Mouse (Mus musculus) 3134 (cell line): ENCODE results near the gene Map4k2.

Experiments used
- DNase-seq: peaks from one replicate; pipeline ENCODE4 v3.0.0-alpha.2; 2011; ENCODE audit warnings: low spot score; ENCODE audit not compliant: insufficient read length; ENCODE audit errors: extremely low read depth

Gene Map4k2

GRCm38 (mm10) chr19:6343066-6343925 lies 2.4 kb downstream of the Map4k2 start:
- no peak for DNase-seq

DNA sequence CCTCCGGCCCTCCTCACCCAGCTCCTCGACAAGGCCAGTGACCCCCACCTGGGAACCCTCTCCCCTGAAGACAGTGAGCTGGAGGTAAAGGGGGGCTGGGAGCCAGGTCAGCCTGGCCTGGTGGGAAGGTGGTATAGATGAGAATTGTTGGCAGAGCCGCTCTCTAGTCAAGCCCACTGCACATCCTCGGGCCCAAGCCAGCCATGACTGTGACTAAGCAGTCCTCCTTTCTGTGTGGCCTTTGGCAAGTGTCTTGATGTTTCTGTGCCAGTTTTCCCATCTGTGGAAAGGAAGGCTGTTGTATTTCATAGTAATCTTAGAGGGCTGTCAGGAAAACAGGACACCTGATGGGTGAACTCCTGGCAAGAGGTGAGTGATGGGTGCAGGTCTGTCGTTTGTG lies 3.1 kb downstream of the Map4k2 start:
- DNase-seq = no peak

- no peak for DNase-seq
These were observed 5.1 kb downstream of the Map4k2 start for GRCm38 (mm10) chr19:6346023-6346422.

DNA sequence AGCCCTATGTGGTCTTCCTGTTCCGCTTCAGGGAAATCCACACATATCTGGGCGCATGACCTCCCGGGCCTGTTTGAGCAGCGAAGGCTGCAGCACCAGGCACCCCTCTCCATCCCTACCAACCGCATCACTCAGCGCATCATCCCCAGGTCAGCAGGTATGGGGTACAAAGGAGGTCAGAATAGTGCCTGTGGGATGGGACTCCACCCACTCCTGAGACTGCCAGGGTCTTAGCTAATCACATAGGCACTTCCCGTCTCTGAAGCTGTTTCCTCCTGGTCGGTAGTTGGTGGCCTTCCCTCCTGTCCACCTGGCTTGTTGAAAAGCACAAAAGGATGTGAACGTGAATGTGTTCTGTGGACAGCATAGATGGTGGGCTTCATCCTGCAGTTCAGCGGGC lies 5.7 kb downstream of the Map4k2 start:
- DNase-seq = no peak

GRCm38 (mm10) chr19:6347615-6348014 lies 6.7 kb downstream of the Map4k2 start:
- DNase-seq = no peak

GRCm38 (mm10) chr19:6348717-6349116 lies 7.8 kb downstream of the Map4k2 start:
- DNase-seq = no peak

GRCm38 (mm10) chr19:6349215-6349983 lies 8.5 kb downstream of the Map4k2 start:
- DNase-seq = no peak

DNA sequence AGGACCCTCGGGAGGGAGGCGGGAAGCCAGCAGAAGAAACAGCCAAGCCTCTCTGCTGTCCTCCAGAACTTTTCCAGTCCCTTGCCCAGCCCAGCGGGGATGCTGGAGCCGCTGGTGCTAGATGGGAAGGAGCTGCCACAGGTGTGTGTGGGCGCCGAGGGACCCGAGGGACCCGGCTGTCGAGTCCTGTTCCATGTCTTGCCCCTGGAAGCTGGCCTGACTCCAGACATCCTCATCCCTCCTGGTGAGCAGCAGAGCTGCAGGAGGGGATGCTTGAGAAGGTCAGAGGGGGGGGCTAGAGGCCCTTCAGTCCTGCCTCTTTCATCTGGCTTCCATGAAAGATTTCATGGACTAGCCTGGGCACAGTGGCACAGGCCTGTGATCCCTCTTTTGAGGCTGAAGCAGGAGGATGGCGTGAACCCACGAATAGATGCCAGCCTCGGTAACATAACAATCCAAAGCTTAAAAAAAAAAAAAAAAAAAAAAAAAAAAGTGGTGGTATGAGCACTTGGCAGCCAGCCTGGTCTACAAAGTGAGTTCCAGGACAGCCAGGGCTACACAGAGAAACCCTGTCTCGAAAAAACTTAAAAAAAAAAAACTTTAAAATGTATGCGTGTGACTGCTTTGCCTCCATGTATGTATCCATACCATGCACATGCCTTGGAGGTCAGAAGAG lies 10.6 kb downstream of the Map4k2 start:
- DNase-seq = no peak

- no peak for DNase-seq
These were observed 11.2 kb downstream of the Map4k2 start for GRCm38 (mm10) chr19:6352107-6352505.

DNA sequence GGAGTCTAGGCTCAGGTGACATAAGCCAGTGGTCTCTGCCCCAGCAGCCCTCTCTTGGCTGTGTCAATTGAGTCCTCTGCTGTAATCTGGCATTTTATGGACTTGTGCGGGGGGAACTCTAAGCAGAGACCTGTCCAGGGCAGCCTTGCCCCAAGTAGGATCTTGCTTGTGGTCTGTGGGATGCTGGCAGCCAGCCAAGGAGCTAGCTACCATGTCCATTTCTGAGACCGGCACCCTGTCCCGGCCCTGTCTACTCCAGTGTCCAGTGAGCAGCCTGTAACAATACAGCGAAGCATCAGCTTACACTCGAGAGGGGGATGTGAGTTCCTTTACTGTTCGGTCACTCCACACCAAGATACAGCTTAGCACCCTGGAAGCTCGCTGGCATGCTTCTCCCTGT lies 13.1 kb downstream of the Map4k2 start:
- no peak for DNase-seq

- no peak for DNase-seq
These were observed 20.4 kb downstream of the Map4k2 start for GRCm38 (mm10) chr19:6361291-6361690.

DNA sequence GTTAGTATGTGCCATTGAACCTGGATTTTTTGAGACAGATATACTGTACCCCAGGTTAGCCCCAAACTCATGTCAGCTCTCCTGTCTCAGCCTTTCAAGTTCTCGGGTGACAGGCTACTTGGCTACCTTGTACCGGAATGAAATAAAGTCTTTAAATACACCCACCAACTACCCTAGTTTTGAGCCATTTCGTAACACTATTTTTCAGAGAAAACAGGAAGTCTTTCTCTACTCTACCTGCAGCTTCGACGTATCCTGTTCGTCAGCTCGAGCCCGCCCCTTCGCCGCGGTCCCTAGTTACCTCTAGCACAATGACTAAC lies 22.1 kb downstream of the Map4k2 start:
- DNase-seq = no peak

DNA sequence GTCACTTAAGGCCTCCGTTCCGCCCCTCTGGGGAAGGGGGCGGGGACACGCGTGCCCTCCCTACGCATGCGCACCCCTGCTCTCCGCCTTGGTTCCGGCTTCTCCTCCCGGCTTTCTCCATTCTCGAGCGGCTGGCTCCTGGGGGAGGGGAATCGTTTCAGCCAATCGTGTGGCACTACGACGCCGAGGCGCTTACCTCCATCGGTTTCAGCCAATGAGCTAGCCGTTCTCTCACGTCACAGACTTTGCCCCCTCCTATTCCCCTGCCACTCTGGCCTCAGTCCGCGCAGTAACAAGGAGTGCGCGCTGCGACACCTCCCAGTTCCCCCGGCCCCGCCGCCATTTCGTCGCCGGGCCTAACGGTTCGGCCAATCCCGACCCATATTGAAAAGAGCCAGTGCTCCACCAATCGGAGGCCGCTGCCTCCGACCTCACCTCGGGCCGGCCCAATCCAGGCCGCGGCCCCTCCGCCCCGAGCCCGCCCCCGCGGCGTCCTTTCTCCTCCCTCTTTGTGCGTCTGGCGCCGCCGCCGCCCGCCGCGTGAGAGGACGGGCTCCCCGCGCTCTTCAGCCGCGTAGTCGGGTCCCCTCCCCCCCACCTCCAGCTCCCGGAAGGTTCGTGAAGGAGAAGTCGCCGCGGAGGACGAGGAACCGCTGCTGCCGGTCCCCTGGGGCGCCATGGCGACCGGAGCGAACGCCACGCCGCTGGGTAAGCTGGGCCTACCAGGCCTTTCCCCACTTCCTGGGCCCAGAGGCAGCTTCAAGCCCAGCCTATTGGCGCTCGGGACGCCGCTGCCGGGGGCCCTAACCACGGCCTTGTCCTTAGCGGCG lies 22.7 kb downstream of the Map4k2 start, which contains the start of gene Sf1:
Gene Sf1 (plus strand): TSS at position 280 of the 830 bp plus-strand sequence.
- DNase-seq = peak; percentile 100

DNA sequence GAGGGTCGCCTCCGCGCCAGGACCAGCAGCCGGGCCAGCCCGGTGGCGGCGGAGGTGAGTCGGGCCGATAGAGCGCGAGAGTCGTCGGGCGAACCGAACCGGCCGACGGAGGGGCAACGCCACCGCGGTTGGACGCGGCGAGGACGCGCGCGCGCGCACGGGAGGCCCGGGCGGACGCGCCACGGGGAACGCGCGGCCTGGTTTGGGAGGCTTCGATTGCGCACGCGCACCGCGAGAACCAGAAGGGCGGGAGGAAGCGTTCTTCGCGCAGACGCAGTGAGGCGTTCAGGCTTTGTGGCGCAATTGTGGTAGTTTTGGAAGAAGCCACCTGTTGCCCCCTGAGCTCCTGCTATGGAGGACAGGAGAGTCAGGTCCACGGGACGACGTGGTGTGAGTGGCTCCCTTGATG lies 23.4 kb downstream of the Map4k2 start:
- peak; percentile 80 for DNase-seq

GRCm38 (mm10) chr19:6364842-6365241 lies 23.9 kb downstream of the Map4k2 start:
- no peak for DNase-seq

- DNase-seq = no peak
These were observed 29.2 kb downstream of the Map4k2 start for GRCm38 (mm10) chr19:6370175-6370574.

- no peak for DNase-seq
These were observed 31.5 kb downstream of the Map4k2 start for GRCm38 (mm10) chr19:6372433-6372832.

DNA sequence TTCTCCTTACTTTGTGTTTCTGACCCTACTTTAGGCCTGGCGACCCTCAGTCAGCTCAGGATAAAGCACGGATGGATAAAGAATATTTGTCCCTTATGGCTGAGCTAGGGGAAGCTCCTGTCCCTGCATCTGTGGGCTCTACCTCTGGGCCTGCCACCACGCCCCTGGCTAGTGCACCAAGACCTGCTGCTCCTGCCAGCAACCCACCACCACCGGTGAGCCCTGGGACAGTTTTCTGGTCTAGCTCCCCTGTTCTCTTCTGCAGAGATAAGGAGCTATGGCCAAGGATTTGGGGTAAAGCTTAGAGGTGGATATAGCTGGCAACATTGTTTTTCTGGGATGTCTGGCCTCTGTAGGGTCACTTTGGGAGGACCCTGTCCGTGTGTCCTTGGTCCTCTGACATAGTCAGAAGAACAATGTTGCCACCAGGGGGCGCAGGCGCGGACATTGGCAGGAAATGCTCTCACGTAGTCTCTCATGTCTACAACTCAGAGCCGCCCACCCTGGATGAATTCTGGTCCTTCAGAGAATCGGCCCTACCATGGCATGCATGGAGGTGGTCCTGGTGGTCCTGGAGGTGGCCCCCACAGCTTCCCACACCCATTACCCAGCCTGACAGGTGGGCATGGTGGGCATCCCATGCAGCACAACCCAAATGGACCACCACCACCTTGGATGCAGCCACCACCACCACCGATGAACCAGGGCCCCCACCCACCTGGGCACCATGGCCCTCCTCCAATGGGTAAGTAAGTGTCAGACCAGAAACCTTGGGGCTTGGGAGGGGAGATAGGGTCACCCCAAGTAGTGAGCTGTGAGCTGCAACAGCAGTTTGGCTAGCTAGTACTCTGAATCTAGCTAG lies 32.8 kb downstream of the Map4k2 start:
- no peak for DNase-seq

- DNase-seq = no peak
These were observed 33.6 kb downstream of the Map4k2 start for GRCm38 (mm10) chr19:6374571-6374970.
